Mouse (Mus musculus) C2C12 (cell line): Measurements from ENCODE around the gene Homez. TPM values are rescaled to one million over a fixed set of nuclear protein-coding genes. Genes with fewer than 3 reads are reported as not detected.
A peak's percentile ranks its signal among the peaks of the same experiment; 100 is the strongest.

ENCODE experiments used
- H3K27me3 ChIP-seq: one replicate; pipeline ENCODE4 v1.6.1; 2011; ENCODE audit not compliant: control insufficient read depth, insufficient read depth, insufficient read length
- H3K36me3 ChIP-seq: one replicate; pipeline ENCODE4 v1.6.1; 2011; ENCODE audit not compliant: control insufficient read depth, insufficient read depth
- H3K4me3 ChIP-seq: one replicate; pipeline ENCODE4 v1.5.1; 2011; ENCODE audit warnings: mild to moderate bottlenecking, control low read depth; ENCODE audit not compliant: poor library complexity, insufficient read depth, severe bottlenecking
- H3K79me2 ChIP-seq: one replicate; pipeline ENCODE4 v1.6.1; 2011; ENCODE audit not compliant: control insufficient read depth, insufficient read depth
- H3K79me3 ChIP-seq: one replicate; pipeline ENCODE4 v1.6.1; 2011; ENCODE audit warnings: low read depth, control low read depth
- H3ac ChIP-seq: one replicate; pipeline ENCODE3; 2011; ENCODE audit warnings: low read depth; ENCODE audit not compliant: control insufficient read depth, insufficient read length
- CEBPB ChIP-seq: IDR thresholded peaks from one replicate; pipeline ENCODE4 v1.6.1; 2011; ENCODE audit warnings: low read depth, mild to moderate bottlenecking, control low read depth, moderate library complexity
- CTCF ChIP-seq: IDR thresholded peaks from one replicate; pipeline ENCODE4 v1.5.1; 2011; ENCODE audit not compliant: control insufficient read depth, insufficient read depth, insufficient read length
- FOSL1 ChIP-seq: IDR thresholded peaks from one replicate; pipeline ENCODE4 v1.8.0; 2011; ENCODE audit warnings: mild to moderate bottlenecking, low read length; ENCODE audit not compliant: poor library complexity, insufficient read depth, severe bottlenecking
- MAX ChIP-seq: IDR thresholded peaks from one replicate; pipeline ENCODE4 v1.6.1; 2011; ENCODE audit warnings: mild to moderate bottlenecking, control low read depth
- MYOD1 ChIP-seq: IDR thresholded peaks from one replicate; pipeline ENCODE4 v1.6.1; 2011; ENCODE audit warnings: low read depth; ENCODE audit not compliant: control insufficient read depth, insufficient read length
- MYOG ChIP-seq: IDR thresholded peaks from one replicate; pipeline ENCODE4 v1.6.1; 2011; ENCODE audit not compliant: control insufficient read depth, insufficient read length; ENCODE audit errors: extremely low read depth
- USF1 ChIP-seq: IDR thresholded peaks from one replicate; pipeline ENCODE4 v1.6.1; 2011; ENCODE audit warnings: low read depth, mild to moderate bottlenecking, control low read depth, moderate library complexity
- polyA plus RNA-seq: library from polyadenylated mRNA; unstranded; fragments of >200 nt; fragmentation: generic; extraction: Trizol; gene quantifications from one replicate; pipeline ENCODE4 v1.2.1, GENCODE M21; 2012; ENCODE audit warnings: missing spikeins

Homez gene
- polyA plus RNA-seq, 1 experiment = 1.3 TPM

DNA sequence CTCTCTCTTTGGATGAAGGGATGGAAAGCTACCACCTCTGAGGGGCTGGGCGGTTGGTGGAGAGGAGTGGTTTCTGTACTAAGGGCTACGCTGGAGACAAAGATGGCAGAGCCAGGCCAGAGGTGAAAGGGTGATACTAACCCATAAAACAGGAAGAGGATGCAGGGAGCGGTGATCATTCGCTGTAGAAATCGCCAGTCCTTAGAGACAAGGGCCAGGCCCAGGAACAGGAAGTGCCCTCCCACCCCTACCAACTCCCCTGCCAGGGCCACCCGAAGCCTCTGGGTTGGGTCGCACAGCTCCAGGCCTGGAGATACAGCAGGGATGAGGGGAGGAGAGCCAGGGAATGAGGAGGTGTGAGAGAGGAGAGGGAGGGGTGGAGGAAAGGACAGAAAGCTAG is 37.9 kb upstream of the Homez start:
- Histone ChIP-seq H3ac (no peak overlapping the region), H3K27me3 (peaks cover 23% of the 10 kb centered on the region), H3K79me2 (no peaks in the 10 kb centered on the region), H3K36me3 (no peaks in the 10 kb centered on the region), H3K4me3 (no peak overlapping the region), H3K79me3 (no peaks in the 10 kb centered on the region)
- no peak for TF ChIP-seq CEBPB

DNA sequence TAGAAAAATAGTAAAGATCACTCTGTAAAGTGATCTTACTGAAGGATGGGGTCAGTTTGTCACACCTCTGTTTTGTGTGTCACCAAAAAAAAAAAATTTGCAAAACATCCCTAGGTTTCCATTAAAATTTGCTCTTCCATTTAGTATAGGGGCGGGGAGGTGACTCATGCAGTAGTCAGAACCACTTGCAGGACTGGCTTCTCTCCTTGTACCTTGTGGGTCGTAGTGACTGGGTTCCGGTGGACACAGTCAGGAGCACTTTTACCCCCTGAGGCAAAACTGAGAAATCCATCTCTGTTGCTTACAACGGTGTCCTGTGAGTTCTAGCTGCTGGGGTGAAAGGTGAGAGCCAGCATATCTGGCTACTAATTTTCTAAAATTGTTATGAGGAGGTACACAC is 32.9 kb upstream of the Homez start:
- TF ChIP-seq MYOG (no peak), MAX (no peak), CEBPB (no peak), USF1 (no peak), FOSL1 (no peak)
- H3K79me2 ChIP-seq = no peaks in the 10 kb centered on the region
- H3K79me3 ChIP-seq = no peaks in the 10 kb centered on the region
- H3ac ChIP-seq = no peak overlapping the region
- H3K4me3 ChIP-seq = no peak overlapping the region
- peaks cover 11% of the 10 kb centered on the region for H3K36me3 ChIP-seq
- no peaks in the 10 kb centered on the region for H3K27me3 ChIP-seq

DNA sequence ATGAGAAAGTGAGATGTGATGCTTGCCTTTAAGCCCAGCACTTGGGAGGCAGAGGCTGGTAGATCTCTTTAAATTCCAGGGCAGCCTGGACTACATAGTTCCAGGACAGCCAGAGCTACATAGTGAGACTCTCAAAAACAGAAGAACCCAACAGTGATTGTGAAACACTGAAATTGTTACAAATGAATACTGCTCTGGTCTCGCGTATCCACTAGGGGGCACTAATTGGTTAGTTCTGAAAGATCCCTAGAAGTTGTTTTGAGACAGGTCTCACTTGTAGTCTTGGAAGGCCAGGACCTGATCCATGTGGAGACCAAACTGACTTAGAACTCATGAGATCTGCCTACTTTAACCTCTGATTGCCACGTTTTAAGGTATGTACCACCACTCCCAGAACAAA is 29.6 kb upstream of the Homez start:
- Histone ChIP-seq H3K79me3 (peaks cover 14% of the 10 kb centered on the region), H3K36me3 (peaks cover 39% of the 10 kb centered on the region), H3K4me3 (no peak overlapping the region), H3K79me2 (peaks cover 19% of the 10 kb centered on the region), H3ac (no peak overlapping the region), H3K27me3 (no peaks in the 10 kb centered on the region)
- peak; percentile 78 for TF ChIP-seq CEBPB
- TF ChIP-seq FOSL1 = no peak
- TF ChIP-seq CTCF = no peak

DNA sequence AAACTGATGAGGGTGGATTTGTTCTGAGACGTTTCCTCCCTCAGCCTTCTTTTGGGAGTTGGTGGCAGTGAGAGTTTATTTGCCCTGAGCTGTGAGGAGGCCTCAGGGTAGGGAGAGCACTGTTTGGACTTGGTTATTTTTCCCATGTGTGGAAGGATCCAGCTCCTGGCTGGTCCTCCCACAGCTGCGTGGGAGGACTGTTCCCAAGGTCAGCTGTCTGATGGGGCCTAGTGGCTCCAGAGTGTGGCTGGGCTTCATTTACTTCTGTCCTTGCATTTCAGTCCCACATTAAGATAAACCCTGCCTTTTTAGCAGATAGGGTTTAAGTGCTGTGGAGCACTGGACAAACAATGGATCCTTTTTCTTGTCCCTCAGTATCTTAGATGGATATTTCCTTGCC is 26.7 kb upstream of the Homez start:
- TF ChIP-seq MYOD1 (no peak), CEBPB (no peak), USF1 (no peak), MAX (no peak), MYOG (no peak), FOSL1 (no peak), CTCF (no peak)
- Histone ChIP-seq H3K36me3 (peaks cover 40% of the 10 kb centered on the region), H3K79me3 (peaks cover 25% of the 10 kb centered on the region), H3K79me2 (peaks cover 33% of the 10 kb centered on the region), H3K4me3 (no peak overlapping the region), H3K27me3 (no peaks in the 10 kb centered on the region), H3ac (no peak overlapping the region)

DNA sequence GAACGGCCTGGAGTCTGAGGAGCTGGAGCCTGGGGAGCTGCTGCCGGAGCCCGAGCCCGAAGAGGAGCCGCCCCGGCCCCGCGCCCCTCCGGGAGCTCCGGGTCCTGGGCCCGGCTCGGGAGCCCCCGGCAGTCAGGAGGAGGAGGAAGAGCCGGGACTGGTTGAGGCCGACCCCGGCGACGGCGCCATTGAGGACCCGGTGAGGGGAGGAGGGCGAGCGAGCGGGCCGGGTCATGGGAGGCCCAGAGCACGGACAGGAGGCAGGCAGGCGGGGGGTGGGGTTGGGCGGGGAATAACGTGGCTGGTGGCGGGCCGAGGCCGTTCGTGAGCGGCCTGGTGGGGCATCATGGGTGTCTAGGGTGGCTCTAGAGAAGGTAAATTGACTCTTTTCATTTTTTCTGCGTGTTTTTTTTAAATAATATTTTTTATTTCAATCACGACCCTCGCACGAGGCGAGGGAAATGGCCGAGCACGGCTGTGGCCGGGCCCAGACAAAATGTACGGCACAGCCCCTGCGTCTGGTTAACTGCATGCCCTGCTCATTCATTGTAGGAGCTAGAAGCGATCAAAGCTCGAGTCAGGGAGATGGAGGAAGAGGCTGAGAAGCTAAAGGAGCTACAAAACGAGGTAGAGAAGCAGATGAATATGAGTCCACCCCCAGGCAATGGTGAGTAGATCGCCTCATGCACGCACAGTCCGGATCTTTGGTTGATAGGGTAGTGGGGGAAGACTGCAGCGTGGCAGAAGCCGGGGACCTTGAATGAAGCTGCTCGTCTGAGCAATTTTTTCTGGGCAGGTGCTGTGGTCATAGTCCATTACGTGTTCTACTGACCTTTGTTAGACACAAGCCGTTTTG is 23.8 kb upstream of the Homez start:
- H3K79me3 ChIP-seq = peaks cover 25% of the 10 kb centered on the region
- peaks cover 33% of the 10 kb centered on the region for H3K79me2 ChIP-seq
- no peaks in the 10 kb centered on the region for H3K27me3 ChIP-seq
- peak overlapping the region; percentile 83 for H3ac ChIP-seq
- H3K4me3 ChIP-seq = peak overlapping the region; percentile 79
- peaks cover 34% of the 10 kb centered on the region for H3K36me3 ChIP-seq
- TF ChIP-seq FOSL1 (no peak), MYOG (no peak), MYOD1 (no peak), CTCF (no peak), MAX (no peak), CEBPB (no peak), USF1 (no peak)

DNA sequence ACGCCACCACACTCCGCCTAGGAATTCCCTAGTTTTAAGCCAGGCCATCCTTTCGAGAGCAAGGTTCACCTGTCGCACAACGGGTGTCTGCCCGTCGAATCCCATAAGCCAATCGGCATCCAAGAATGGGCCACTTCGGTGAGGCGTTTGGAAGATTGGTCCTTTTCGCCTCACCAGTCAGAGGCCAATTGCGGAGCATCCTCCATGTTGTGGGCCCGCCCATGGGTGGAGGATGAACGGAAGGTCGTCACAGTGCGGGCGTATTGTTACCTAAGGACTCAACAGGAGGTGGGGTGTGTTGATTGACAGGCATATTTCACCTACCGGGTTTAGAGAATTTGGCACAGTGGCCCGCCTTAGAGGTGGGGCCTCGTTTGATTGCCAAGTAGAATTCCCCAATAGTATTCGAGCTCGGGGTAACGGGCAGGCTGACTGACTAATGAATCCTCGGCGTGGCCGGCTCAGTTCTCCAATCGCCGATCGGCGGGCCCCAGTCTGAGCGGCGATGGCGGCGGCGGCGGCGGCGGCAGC is 23.0 kb upstream of the Homez start:
- Histone ChIP-seq H3K36me3 (peaks cover 29% of the 10 kb centered on the region), H3ac (no peak overlapping the region), H3K27me3 (no peaks in the 10 kb centered on the region), H3K79me3 (peaks cover 25% of the 10 kb centered on the region), H3K4me3 (peak overlapping the region; percentile 79), H3K79me2 (peaks cover 33% of the 10 kb centered on the region)
- TF ChIP-seq MAX (peak; percentile 10), MYOD1 (no peak)
